Mouse (Mus musculus): ENCODE measurements at regions not wholly inside any gene's neighbourhood (a gene's known extent, or its start where the extent isn't known, plus 50 kb on each side); places are given as distances from the start of the nearest gene placed in this dataset.

- DNase-seq (ENCODE audit: low read depth, low spot score), result peak; percentile 69
Measured at GRCm38 (mm10) chr1:146106882-146107281, 387.7 kb upstream of the Brinp3 start.
